Mouse (Mus musculus): ENCODE results near the gene Frat2. TPM values are rescaled to one million over a fixed set of nuclear protein-coding genes. Genes with fewer than 3 reads are reported as not detected.
A peak's percentile ranks its signal among the peaks of the same experiment; 100 is the strongest.

Frat2 gene
- total RNA-seq, 2 experiments from 2014 or later, result 10.5 to 10.6 TPM

- intact Hi-C loops (cut with DNase I), result loop anchor here (2.0 kb wide), 1 partner anchor 16 kb away; no protein-coding TSS in a partner anchor
Observed at GRCm38 (mm10) chr19:41830106-41831031, 17.6 kb downstream of the Frat2 start.

GRCm38 (mm10) chr19:41829381-41830105 lies 18.4 kb downstream of the Frat2 start, which contains the start of gene Frat1:
Frat1 (plus strand) TSS chr19:41829970.
- DNase-seq (ENCODE audit: low spot score in 2 of 2), result peak; percentile 88 to 95
- intact Hi-C loops (cut with DNase I), result loop anchor here (2.0 kb wide), 1 partner anchor 17 kb away; no protein-coding TSS in a partner anchor

More at GRCm38 (mm10) chr19:41830106-41831031, 17.6 kb downstream of the Frat2 start:
- peak; percentile 61 to 66 for DNase-seq (ENCODE audit: low spot score in 2 of 2)

GRCm38 (mm10) chr19:41828941-41829340 lies 19.0 kb downstream of the Frat2 start:
- intact Hi-C loops (cut with DNase I), result no loop called here
- DNase-seq (ENCODE audit: low spot score in 2 of 2), result no peak

- DNase-seq (ENCODE audit: low spot score in 2 of 2), result no peak
- intact Hi-C loops (cut with DNase I), result no loop called here
Observed at GRCm38 (mm10) chr19:41826529-41826928, 21.4 kb downstream of the Frat2 start.

- no peak for DNase-seq (ENCODE audit: low spot score in 2 of 2)
- intact Hi-C loops (cut with DNase I), result no loop called here
Observed at GRCm38 (mm10) chr19:41824950-41825349, 23.0 kb downstream of the Frat2 start.

- intact Hi-C loops (cut with DNase I), result no loop called here
- no peak for DNase-seq (ENCODE audit: low spot score in 2 of 2)
Observed at GRCm38 (mm10) chr19:41822589-41822988, 25.3 kb downstream of the Frat2 start.

- no peak for DNase-seq (ENCODE audit: low spot score in 2 of 2)
- intact Hi-C loops (cut with DNase I), result no loop called here
Observed at GRCm38 (mm10) chr19:41821436-41821835, 26.5 kb downstream of the Frat2 start.

- intact Hi-C loops (cut with DNase I), result no loop called here
- DNase-seq (ENCODE audit: low spot score in 2 of 2), result no peak
Observed at GRCm38 (mm10) chr19:41818749-41819148, 29.2 kb downstream of the Frat2 start.

- DNase-seq (ENCODE audit: low spot score in 2 of 2), result no peak
Observed at GRCm38 (mm10) chr19:41817325-41817724, 30.6 kb downstream of the Frat2 start.

GRCm38 (mm10) chr19:41816915-41817314 lies 31.0 kb downstream of the Frat2 start:
- intact Hi-C loops (cut with DNase I), result no loop called here

More at GRCm38 (mm10) chr19:41817325-41817724, 30.6 kb downstream of the Frat2 start:
- intact Hi-C loops (cut with DNase I), result no loop called here

GRCm38 (mm10) chr19:41816410-41816809 lies 31.5 kb downstream of the Frat2 start:
- intact Hi-C loops (cut with DNase I), result no loop called here
- no peak for DNase-seq (ENCODE audit: low spot score in 2 of 2)

More at GRCm38 (mm10) chr19:41816915-41817314, 31.0 kb downstream of the Frat2 start:
- DNase-seq (ENCODE audit: low spot score in 2 of 2), result no peak

- DNase-seq (ENCODE audit: low spot score in 2 of 2), result no peak
- intact Hi-C loops (cut with DNase I), result no loop called here
Observed at GRCm38 (mm10) chr19:41813374-41813773, 34.6 kb downstream of the Frat2 start.

- intact Hi-C loops (cut with DNase I), result no loop called here
- DNase-seq (ENCODE audit: low spot score in 2 of 2), result no peak
Observed at GRCm38 (mm10) chr19:41812525-41812924, 35.4 kb downstream of the Frat2 start.

- DNase-seq (ENCODE audit: low spot score in 2 of 2), result no peak
- intact Hi-C loops (cut with DNase I), result no loop called here
Observed at GRCm38 (mm10) chr19:41810074-41810473, 37.9 kb downstream of the Frat2 start.

- intact Hi-C loops (cut with DNase I), result no loop called here
- DNase-seq (ENCODE audit: low spot score in 2 of 2), result no peak
Observed at GRCm38 (mm10) chr19:41808104-41808634, 39.8 kb downstream of the Frat2 start.

- DNase-seq (ENCODE audit: low spot score in 2 of 2), result no peak
- intact Hi-C loops (cut with DNase I), result no loop called here
Observed at GRCm38 (mm10) chr19:41807497-41807896, 40.4 kb downstream of the Frat2 start.

GRCm38 (mm10) chr19:41805831-41806230 lies 42.1 kb downstream of the Frat2 start:
- DNase-seq (ENCODE audit: low spot score in 2 of 2), result no peak
- intact Hi-C loops (cut with DNase I), result no loop called here

GRCm38 (mm10) chr19:41803322-41803721 lies 44.6 kb downstream of the Frat2 start:
- DNase-seq (ENCODE audit: low spot score in 2 of 2), result no peak
- intact Hi-C loops (cut with DNase I), result loop anchor here (5.0 kb wide), 1 partner anchor 44 kb away; the partner anchor contains the start of gene Frat2

GRCm38 (mm10) chr19:41801742-41802369 lies 46.1 kb downstream of the Frat2 start, which contains the start of gene Arhgap19:
Arhgap19 (minus strand) TSS chr19:41802047.
- peak; percentile 90 to 98 for DNase-seq (ENCODE audit: low spot score in 2 of 2)

More at GRCm38 (mm10) chr19:41801742-41802369, 46.1 kb downstream of the Frat2 start, which contains the start of gene Arhgap19:
- intact Hi-C loops (cut with DNase I), result loop anchor here (5.0 kb wide), 1 partner anchor 45 kb away; the partner anchor contains the start of gene Frat2
